Mouse (Mus musculus): ENCODE data around the gene Camta1. TPM values are rescaled to one million over a fixed set of nuclear protein-coding genes. Genes with fewer than 3 reads are reported as not detected.

Camta1 gene
- polyA plus RNA-seq, 1 experiment from 2014 or later: 86.8 TPM

GRCm38 (mm10) chr4:151655637-151656385 lies 205.9 kb downstream of the Camta1 start:
- no peak overlapping the region for H3K4me2 ChIP-seq (replicated peaks; ENCODE audit: low read depth, low read length)
- H3K4me3 ChIP-seq (ENCODE audit: low read depth, low read length): no peak overlapping the region
- H3K9ac ChIP-seq (replicated peaks; ENCODE audit: low read depth, low read length): no peak overlapping the region
- no peak for ATAC-seq (ENCODE audit: insufficient number of reproducible peaks, insufficient read depth, low FRiP score, low read depth)
- 39% methylated on average over 16 of the region's 16 CpGs for WGBS
- 0 out of 2 replicates have a peak, but pooled peaks cover 5% of the 10 kb centered on the region for H3K4me1 ChIP-seq (ENCODE audit: control insufficient read depth, insufficient read depth, low read length)
- H3K9me3 ChIP-seq (ENCODE audit: control insufficient read depth, low read depth, low read length): no peaks in the 10 kb centered on the region
- H3K27ac ChIP-seq (ENCODE audit: low read length): no peak overlapping the region
- no peaks in the 10 kb centered on the region for H3K36me3 ChIP-seq (ENCODE audit: control insufficient read depth, insufficient read depth, low read length)
- H3K27me3 ChIP-seq (ENCODE audit: control insufficient read depth, insufficient read depth, low read length): no peaks in the 10 kb centered on the region

DNA sequence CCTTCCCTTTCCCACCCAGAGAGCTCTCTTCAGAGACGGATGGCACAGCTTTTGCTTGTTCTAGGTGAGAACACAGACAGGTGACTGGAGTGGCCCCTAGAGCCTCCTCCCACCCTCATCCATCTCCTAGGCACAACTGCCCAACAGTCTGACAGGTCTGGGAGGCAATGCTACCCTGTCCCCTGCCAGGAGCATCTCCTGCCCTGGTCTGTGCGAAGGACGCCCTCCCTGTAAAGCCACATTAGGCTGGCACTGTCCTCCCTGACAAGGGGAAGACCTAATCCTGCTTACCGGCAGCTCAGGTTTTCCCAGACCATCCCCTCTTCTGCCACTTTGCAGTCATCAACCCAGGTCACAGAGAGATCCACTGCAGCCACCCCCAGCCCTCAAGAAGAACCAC lies 206.4 kb downstream of the Camta1 start:
- ATAC-seq (ENCODE audit: insufficient number of reproducible peaks, insufficient read depth, low FRiP score, low read depth): no peak
- Histone ChIP-seq H3K4me3 (ENCODE audit: low read depth, low read length) (no peak overlapping the region), H3K4me1 (ENCODE audit: control insufficient read depth, insufficient read depth, low read length) (0 out of 2 replicates have a peak, but pooled peaks cover 5% of the 10 kb centered on the region), H3K27me3 (ENCODE audit: control insufficient read depth, insufficient read depth, low read length) (no peaks in the 10 kb centered on the region), H3K36me3 (ENCODE audit: control insufficient read depth, insufficient read depth, low read length) (no peaks in the 10 kb centered on the region), H3K4me2 (replicated peaks; ENCODE audit: low read depth, low read length) (no peak overlapping the region), H3K9ac (replicated peaks; ENCODE audit: low read depth, low read length) (no peak overlapping the region), H3K9me3 (ENCODE audit: control insufficient read depth, low read depth, low read length) (no peaks in the 10 kb centered on the region), H3K27ac (ENCODE audit: low read length) (no peak overlapping the region)
- WGBS: 62% methylated on average over 4 of the region's 4 CpGs

- Histone ChIP-seq H3K9ac (replicated peaks; ENCODE audit: low read depth, low read length) (no peak overlapping the region), H3K4me1 (ENCODE audit: control insufficient read depth, insufficient read depth, low read length) (no peaks in the 10 kb centered on the region), H3K27me3 (ENCODE audit: control insufficient read depth, insufficient read depth, low read length) (no peaks in the 10 kb centered on the region), H3K9me3 (ENCODE audit: control insufficient read depth, low read depth, low read length) (no peaks in the 10 kb centered on the region), H3K4me2 (replicated peaks; ENCODE audit: low read depth, low read length) (no peak overlapping the region), H3K4me3 (ENCODE audit: low read depth, low read length) (no peak overlapping the region), H3K36me3 (ENCODE audit: control insufficient read depth, insufficient read depth, low read length) (no peaks in the 10 kb centered on the region), H3K27ac (ENCODE audit: low read length) (no peak overlapping the region)
- ATAC-seq (ENCODE audit: insufficient number of reproducible peaks, insufficient read depth, low FRiP score, low read depth): no peak
- 79% methylated on average over 2 of the region's 2 CpGs for WGBS
Observed at GRCm38 (mm10) chr4:151642418-151642817, 219.3 kb downstream of the Camta1 start.

DNA sequence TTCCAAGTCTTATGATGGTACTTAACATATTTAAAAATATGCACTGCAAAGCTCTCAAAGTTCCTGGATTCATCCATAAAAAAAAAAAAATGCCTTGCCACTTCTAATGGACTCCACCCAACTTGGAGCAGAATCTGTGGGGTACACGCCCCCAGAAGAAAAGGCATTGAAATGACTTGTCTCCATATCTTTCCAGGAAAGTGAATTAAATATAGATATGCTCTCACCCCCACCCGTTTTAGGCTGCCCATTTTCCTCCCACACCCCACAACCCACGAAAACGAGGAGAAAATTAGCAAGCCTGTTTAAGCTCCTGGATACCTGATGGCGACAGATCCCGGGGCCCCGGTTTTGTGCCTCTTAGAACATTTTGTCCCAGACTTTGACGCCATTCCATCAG lies 220.7 kb downstream of the Camta1 start:
- ATAC-seq (ENCODE audit: insufficient number of reproducible peaks, insufficient read depth, low FRiP score, low read depth): no peak
- no peak overlapping the region for H3K4me2 ChIP-seq (replicated peaks; ENCODE audit: low read depth, low read length)
- H3K27me3 ChIP-seq (ENCODE audit: control insufficient read depth, insufficient read depth, low read length): no peaks in the 10 kb centered on the region
- H3K36me3 ChIP-seq (ENCODE audit: control insufficient read depth, insufficient read depth, low read length): no peaks in the 10 kb centered on the region
- H3K27ac ChIP-seq (ENCODE audit: low read length): no peak overlapping the region
- H3K4me1 ChIP-seq (ENCODE audit: control insufficient read depth, insufficient read depth, low read length): no peaks in the 10 kb centered on the region
- H3K4me3 ChIP-seq (ENCODE audit: low read depth, low read length): no peak overlapping the region
- 71% methylated on average over 8 of the region's 8 CpGs for WGBS
- no peak overlapping the region for H3K9ac ChIP-seq (replicated peaks; ENCODE audit: low read depth, low read length)
- no peaks in the 10 kb centered on the region for H3K9me3 ChIP-seq (ENCODE audit: control insufficient read depth, low read depth, low read length)

DNA sequence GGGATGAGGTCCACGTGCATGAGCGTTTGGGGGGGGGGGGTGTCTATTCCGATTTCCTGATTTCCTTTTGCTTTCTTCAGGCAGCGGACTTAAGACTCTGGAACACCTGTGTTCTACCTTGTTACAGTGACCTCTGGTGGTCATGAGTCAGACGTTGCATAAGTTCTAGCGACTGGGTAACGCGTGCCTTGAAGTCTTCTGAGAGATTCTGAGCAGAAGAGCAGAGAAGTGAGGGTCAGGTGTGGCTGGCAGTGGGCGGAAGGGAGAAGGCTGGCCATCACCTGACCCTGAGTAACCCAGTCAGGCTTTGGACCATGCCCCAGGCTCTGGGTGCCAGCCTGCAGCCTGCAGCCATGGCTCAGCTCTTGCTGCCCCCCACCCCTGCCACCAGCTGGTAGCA lies 222.7 kb downstream of the Camta1 start:
- no peak overlapping the region for H3K4me2 ChIP-seq (replicated peaks; ENCODE audit: low read depth, low read length)
- no peak overlapping the region for H3K4me3 ChIP-seq (ENCODE audit: low read depth, low read length)
- no peaks in the 10 kb centered on the region for H3K4me1 ChIP-seq (ENCODE audit: control insufficient read depth, insufficient read depth, low read length)
- no peaks in the 10 kb centered on the region for H3K36me3 ChIP-seq (ENCODE audit: control insufficient read depth, insufficient read depth, low read length)
- no peak overlapping the region for H3K9ac ChIP-seq (replicated peaks; ENCODE audit: low read depth, low read length)
- no peak overlapping the region for H3K27ac ChIP-seq (ENCODE audit: low read length)
- H3K27me3 ChIP-seq (ENCODE audit: control insufficient read depth, insufficient read depth, low read length): no peaks in the 10 kb centered on the region
- 14% methylated on average over 9 of the region's 9 CpGs for WGBS
- ATAC-seq (ENCODE audit: insufficient number of reproducible peaks, insufficient read depth, low FRiP score, low read depth): no peak
- no peaks in the 10 kb centered on the region for H3K9me3 ChIP-seq (ENCODE audit: control insufficient read depth, low read depth, low read length)

DNA sequence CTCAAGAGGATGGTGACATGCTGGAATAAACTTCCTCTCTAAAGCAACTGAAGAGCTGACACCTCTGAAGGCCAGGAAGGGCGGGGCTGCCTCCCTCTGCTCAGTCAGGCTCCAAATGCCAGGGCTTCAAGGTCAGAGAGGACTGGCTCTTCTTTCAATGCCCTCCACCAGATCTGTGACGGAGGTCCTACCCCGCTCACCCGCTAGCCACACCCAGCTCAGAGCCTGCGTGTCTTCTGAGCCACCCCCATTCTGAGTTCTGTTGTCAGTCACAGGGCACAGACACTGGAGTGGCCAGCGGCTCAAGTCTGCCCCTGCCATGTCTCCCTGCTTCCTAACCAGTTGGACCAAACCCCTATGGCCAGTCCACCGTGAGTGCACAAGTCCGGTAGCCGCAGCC lies 224.3 kb downstream of the Camta1 start:
- Histone ChIP-seq H3K27ac (ENCODE audit: low read length) (no peak overlapping the region), H3K36me3 (ENCODE audit: control insufficient read depth, insufficient read depth, low read length) (no peaks in the 10 kb centered on the region), H3K4me3 (ENCODE audit: low read depth, low read length) (no peak overlapping the region), H3K27me3 (ENCODE audit: control insufficient read depth, insufficient read depth, low read length) (no peaks in the 10 kb centered on the region), H3K9me3 (ENCODE audit: control insufficient read depth, low read depth, low read length) (no peaks in the 10 kb centered on the region), H3K4me1 (ENCODE audit: control insufficient read depth, insufficient read depth, low read length) (no peaks in the 10 kb centered on the region), H3K4me2 (replicated peaks; ENCODE audit: low read depth, low read length) (no peak overlapping the region), H3K9ac (replicated peaks; ENCODE audit: low read depth, low read length) (no peak overlapping the region)
- 49% methylated on average over 9 of the region's 9 CpGs for WGBS
- ATAC-seq (ENCODE audit: insufficient number of reproducible peaks, insufficient read depth, low FRiP score, low read depth): no peak

- ATAC-seq (ENCODE audit: insufficient number of reproducible peaks, insufficient read depth, low FRiP score, low read depth): no peak
- H3K36me3 ChIP-seq (ENCODE audit: control insufficient read depth, insufficient read depth, low read length): no peaks in the 10 kb centered on the region
- H3K4me2 ChIP-seq (replicated peaks; ENCODE audit: low read depth, low read length): no peak overlapping the region
- H3K9me3 ChIP-seq (ENCODE audit: control insufficient read depth, low read depth, low read length): no peaks in the 10 kb centered on the region
- H3K4me1 ChIP-seq (ENCODE audit: control insufficient read depth, insufficient read depth, low read length): no peaks in the 10 kb centered on the region
- H3K4me3 ChIP-seq (ENCODE audit: low read depth, low read length): no peak overlapping the region
- WGBS: 40% methylated on average over 6 of the region's 6 CpGs
- H3K27me3 ChIP-seq (ENCODE audit: control insufficient read depth, insufficient read depth, low read length): no peaks in the 10 kb centered on the region
- no peak overlapping the region for H3K9ac ChIP-seq (replicated peaks; ENCODE audit: low read depth, low read length)
- H3K27ac ChIP-seq (ENCODE audit: low read length): no peak overlapping the region
Observed at GRCm38 (mm10) chr4:151634771-151635170, 226.9 kb downstream of the Camta1 start.

GRCm38 (mm10) chr4:151633795-151634194 lies 227.9 kb downstream of the Camta1 start:
- WGBS: 81% methylated on average over 8 of the region's 8 CpGs
- no peak overlapping the region for H3K9ac ChIP-seq (replicated peaks; ENCODE audit: low read depth, low read length)
- no peaks in the 10 kb centered on the region for H3K4me1 ChIP-seq (ENCODE audit: control insufficient read depth, insufficient read depth, low read length)
- H3K4me2 ChIP-seq (replicated peaks; ENCODE audit: low read depth, low read length): no peak overlapping the region
- no peak for ATAC-seq (ENCODE audit: insufficient number of reproducible peaks, insufficient read depth, low FRiP score, low read depth)
- H3K36me3 ChIP-seq (ENCODE audit: control insufficient read depth, insufficient read depth, low read length): no peaks in the 10 kb centered on the region
- H3K4me3 ChIP-seq (ENCODE audit: low read depth, low read length): no peak overlapping the region
- no peaks in the 10 kb centered on the region for H3K27me3 ChIP-seq (ENCODE audit: control insufficient read depth, insufficient read depth, low read length)
- no peaks in the 10 kb centered on the region for H3K9me3 ChIP-seq (ENCODE audit: control insufficient read depth, low read depth, low read length)
- no peak overlapping the region for H3K27ac ChIP-seq (ENCODE audit: low read length)

GRCm38 (mm10) chr4:151632321-151632720 lies 229.4 kb downstream of the Camta1 start:
- 84% methylated on average over 6 of the region's 6 CpGs for WGBS
- no peaks in the 10 kb centered on the region for H3K4me1 ChIP-seq (ENCODE audit: control insufficient read depth, insufficient read depth, low read length)

More at GRCm38 (mm10) chr4:151632321-151632720, 229.4 kb downstream of the Camta1 start:
- no peak for ATAC-seq (ENCODE audit: insufficient number of reproducible peaks, insufficient read depth, low FRiP score, low read depth)
- H3K36me3 ChIP-seq (ENCODE audit: control insufficient read depth, insufficient read depth, low read length): no peaks in the 10 kb centered on the region
- no peaks in the 10 kb centered on the region for H3K9me3 ChIP-seq (ENCODE audit: control insufficient read depth, low read depth, low read length)
- no peak overlapping the region for H3K4me2 ChIP-seq (replicated peaks; ENCODE audit: low read depth, low read length)
- no peak overlapping the region for H3K4me3 ChIP-seq (ENCODE audit: low read depth, low read length)
- no peak overlapping the region for H3K27ac ChIP-seq (ENCODE audit: low read length)
- no peak overlapping the region for H3K9ac ChIP-seq (replicated peaks; ENCODE audit: low read depth, low read length)
- no peaks in the 10 kb centered on the region for H3K27me3 ChIP-seq (ENCODE audit: control insufficient read depth, insufficient read depth, low read length)

Measured in stomach, embryonic 14.5 days (tissue).